Mouse (Mus musculus) heart, postnatal 4 days (tissue): ENCODE measurements around the gene Hnf4a. TPM values are rescaled to one million over a fixed set of nuclear protein-coding genes. Genes with fewer than 3 reads are reported as not detected.
"Not testable (repeated sequence)": the region's sequence is repeated elsewhere in the genome, so short reads cannot be mapped to it uniquely, and the experiment has no call there.

ENCODE experiments used
- DNase-seq: peaks from one replicate; pipeline ENCODE4 v3.0.0; 2021
- total RNA-seq, 2 experiments: library from RNA; stranded (reverse); gene quantifications; 2 replicates each; pipeline ENCODE4 v1.2.3; 2021

Gene Hnf4a
- not detected for total RNA-seq

DNA sequence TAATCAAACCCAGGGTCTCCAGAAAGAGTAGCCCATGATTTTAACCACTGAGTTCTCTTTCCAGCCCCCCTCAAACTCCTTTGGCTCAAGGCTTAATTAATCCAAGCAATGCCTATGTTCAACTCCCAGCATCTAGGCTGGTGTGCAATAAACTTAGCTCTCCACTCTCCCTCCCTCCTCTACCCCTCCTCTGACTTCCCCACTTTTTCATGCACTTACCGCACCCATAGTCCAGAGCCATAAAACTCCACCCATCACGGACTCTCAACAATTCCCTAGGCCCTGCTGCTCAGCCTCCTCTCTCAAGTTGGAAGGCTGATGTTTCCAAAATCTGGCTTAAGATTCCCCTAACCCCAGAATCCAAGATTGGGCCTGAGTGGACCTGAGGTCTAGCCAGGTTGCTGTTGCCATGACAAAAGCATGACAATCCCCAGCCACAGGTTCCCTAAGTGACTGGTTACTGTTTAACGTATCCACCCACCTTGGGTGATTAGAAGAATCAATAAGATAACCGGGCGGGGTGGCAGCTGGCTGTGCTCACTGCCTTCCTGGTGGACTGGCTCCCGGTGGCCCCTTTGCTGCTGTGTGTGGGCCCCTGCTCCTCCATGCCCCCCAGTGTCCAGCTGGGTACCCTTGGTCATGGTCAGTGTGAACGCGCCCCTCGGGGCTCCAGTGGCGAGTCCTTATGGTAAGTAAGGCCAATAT, at the start of gene Hnf4a:
Gene Hnf4a (plus strand): TSS at position 509 of the 705 bp plus-strand sequence.
- DNase-seq, result no peak

DNA sequence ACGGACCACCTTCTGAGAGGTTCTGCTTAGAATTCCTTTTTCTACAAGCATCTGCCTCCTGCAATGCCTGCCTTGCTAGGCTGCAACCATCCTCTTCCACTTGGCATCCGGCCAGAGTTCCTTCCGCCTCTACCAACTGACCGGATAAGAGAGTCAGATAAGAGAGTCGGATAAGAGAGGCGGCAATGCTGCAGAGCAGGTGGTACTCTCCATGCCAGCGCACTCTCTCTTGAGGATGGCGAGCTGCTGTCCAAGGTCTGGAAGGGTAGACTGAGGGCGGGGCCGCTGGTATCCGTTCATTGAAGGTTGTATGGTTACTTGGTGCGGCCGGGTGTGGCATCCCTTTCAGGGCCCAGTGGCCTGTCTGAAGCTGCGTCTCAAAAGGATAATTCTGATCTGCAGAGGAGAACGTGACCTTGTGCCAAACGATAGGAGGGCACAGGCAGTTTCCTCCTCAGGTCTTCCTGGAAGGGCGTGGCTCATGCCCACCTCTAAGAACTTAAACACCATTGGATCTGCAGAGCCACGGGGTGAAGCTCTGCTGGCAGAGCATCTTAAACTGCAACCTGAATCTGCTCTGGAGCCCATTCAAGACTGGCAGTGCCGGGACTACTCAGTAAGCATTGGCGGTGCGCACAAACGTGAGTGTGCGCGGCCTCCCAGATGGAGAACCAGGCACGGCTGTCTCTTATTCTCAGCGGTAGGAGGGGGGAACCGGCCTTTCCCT, 47.9 kb upstream of the Hnf4a start:
- DNase-seq, result no peak

DNA sequence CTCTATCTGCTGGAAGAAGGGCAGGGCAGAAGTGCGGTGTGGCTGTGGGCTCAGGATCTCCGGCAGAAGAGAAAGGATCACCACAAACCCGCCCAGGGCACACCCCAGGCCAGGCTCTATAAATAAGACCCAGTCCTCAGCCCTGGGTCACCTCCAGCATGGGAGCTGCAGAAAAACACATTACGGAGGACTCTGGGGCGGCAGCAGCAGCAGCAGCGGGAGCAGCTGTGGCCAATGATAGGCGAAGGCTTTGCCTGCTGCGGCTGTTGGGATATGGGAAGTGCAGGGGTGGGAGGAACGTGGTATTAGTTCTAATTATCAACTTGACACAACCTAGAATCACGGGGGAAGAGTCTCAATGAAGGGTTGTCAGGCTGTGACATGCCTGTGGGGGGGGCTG, 47.2 kb upstream of the Hnf4a start:
- no peak for DNase-seq

DNA sequence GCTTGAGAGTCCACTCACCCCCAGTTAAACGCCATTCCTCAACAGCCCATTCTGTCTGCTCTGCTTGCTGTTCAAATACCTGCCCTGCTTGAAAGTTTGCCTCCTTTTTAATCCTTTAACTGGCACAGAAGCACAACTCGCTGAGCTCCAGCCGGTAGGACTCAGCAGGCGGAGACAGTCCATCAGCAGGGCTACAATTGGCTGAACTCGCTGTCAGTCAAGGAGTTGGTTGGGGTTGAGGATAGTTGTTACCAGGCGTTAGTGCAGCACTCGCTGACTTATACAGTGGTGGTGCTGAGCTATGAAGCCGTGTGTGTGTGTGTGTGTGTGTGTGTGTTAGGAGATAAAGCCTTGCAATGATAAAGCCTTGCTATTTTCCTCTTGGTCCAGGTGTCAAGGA, 46.0 kb upstream of the Hnf4a start:
- no peak for DNase-seq

DNA sequence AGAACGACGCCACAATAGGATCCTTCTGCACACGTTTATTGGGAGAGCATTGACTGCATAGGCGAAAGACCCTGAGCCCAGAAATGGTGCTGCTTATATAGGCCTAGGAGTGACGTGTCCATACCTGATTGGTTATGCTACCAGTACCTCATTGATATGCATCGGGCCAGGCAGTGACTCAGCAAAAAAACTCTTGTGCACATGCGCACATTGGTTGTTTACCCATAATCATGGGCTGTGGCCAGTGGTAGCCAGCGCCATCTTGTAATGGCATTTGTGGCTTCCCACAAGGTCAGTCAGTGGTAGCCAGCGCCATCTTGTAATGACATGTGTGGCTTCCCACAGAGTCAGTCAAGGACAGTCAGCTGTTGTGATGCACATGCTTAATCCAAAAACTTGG, 45.3 kb upstream of the Hnf4a start:
- not testable (repeated sequence) for DNase-seq

DNA sequence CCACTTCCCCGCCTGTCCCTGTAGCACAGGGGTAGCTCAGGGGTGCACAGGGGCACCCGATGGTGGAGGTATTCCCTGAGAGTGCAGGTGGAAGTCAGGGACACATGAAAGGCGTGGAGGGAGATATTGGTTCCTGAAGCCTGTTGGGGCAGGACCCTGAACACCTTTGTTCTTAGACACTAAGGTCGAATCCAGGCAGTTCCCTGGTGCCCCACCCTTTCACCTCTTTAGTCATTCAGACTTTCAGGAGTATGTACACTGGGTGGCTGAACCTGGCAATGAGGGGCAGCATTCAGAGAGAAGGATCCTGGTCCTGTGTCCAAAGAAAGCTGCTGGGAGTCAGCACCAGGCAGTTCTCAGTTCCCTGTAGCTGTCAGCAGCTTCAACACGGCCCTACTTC, 44.2 kb upstream of the Hnf4a start:
- DNase-seq, result no peak

DNA sequence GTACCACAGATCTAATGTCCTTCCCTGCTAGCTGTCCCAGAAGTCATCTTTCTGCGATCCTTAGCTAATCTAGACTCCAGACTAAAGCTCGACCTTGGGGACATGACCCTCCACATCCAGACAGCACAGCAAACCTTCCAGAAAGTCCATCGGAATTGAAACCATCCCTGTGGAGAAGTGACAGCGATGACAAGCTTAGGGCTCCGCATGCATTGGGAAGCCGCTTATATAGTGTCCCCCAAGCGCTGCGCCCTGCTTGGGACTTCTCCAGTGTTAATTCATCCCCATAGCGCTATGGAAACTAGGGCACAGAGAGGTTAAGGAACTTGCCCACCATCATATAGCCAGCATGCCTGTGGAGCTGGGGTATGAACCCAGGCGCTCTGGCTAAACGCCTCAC, 43.8 kb upstream of the Hnf4a start:
- no peak for DNase-seq

DNA sequence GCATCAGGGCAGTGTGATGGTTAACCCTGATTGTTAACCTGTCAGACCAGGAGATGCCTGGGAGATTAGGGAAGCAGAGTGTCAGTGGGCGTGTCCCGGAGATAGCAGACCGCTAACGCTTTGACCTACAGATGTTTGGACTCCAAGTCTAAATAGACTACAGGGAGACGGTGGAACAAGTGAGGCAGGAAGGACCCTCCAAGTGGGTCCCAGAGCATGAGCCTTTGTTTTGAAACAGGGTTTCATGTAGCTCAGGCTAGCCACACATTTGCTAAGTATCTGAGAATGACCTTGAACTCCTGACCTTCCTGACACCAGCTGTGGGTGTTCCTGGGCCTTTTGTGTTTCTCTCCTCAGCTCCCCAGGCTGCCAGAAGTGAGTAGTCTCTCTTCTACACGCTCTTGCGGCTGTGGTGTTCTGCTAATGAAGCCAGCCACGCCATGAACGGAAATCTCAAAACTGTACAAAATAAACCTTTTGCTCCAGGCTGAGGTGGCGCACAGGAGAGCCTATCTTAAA, 43.3 kb upstream of the Hnf4a start:
- no peak for DNase-seq

DNA sequence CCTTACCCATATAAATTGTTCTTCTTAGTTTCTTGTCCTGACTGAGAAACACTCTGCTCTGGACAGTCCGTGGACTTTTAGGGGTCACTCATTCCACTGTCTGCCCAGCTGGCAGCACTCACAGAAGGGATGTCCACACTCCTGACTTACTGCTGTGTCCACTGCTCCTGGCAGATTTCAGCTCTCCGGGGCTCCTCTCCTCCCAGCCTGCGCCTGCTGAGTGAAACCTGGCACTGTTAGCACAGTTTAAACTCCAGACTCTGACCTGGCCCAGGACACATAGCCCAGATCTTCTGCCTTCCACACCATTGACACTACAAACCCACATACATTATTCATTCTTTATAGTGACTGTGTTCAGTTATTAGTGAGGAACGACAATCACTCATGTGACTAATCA, 42.6 kb upstream of the Hnf4a start:
- DNase-seq, result no peak

DNA sequence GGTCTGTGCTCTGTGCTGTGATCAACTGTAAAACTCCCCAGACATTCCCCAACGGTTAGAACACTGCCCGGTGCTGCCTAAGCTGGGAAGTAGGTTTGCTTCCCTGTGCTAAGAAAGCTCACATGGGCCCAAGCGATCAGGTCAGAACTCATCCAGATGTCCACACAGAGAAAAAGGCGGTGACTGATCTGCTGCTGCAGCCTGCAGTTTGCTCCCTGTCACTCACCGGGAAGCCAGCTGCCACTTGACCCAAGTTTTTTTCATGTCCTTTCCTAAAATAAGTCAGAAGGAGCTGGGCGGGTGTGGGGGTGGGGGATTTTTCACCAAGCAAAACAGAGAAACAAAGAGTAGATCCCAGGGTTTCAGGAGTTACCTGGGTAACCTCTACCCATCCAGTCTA, 42.0 kb upstream of the Hnf4a start:
- no peak for DNase-seq

DNA sequence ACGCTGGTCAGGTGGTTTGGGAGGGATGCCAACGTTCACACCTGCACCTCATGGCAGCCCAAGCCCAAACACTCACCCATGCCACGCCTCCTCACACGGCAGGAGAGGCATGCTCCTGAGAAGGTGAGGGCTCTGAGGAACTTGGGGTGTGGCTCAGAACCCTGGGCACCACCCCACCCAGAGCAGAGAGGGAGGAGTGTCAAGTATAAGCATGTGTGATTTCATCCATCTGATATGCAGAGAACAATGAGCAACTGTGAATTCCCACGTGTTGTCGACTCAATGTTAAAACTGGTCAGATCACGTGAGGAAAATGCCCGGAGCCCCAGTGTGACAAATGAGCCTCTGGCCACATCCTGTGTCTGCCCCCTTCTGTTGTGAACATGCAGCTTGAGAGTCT, 39.8 kb upstream of the Hnf4a start:
- DNase-seq, result no peak

DNA sequence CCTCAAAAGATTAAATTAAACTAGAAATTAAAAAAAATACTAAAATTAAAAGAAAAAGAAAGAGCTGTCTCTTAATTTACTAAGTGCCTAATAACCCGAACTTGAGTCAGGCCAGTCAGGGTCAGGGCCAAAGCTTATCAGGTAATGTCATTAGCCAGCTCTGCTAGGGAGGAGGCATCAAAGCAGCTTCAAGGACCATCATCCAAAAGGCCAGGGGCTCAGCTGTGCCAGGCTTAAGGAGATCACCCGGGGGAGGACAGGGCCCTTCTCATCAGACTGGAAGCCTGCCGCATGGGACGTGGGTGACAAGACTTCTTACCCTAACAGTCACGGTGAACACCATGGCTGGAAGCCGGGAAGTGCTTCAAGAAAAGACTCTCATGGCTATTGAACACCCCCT, 39.0 kb upstream of the Hnf4a start:
- DNase-seq, result no peak

DNA sequence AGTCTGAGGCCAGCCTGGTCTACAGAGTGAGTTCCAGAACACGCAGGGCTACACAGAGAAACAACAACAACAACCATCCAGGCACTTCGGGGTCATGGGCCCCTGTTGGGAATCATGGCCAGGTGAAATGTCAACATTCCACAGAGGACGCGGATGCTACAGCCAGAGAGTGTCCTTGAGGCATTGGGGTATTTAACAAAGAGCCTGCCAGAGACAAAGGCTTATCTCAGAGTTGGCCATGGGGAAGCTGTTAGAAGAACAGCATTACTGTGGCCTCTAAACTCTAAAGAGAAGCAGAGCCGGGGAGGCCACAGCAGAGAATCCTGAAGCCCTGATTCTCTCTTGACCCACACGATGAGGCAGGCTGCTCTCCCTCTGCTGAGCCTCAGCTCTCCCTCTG, 37.7 kb upstream of the Hnf4a start:
- DNase-seq, result no peak

DNA sequence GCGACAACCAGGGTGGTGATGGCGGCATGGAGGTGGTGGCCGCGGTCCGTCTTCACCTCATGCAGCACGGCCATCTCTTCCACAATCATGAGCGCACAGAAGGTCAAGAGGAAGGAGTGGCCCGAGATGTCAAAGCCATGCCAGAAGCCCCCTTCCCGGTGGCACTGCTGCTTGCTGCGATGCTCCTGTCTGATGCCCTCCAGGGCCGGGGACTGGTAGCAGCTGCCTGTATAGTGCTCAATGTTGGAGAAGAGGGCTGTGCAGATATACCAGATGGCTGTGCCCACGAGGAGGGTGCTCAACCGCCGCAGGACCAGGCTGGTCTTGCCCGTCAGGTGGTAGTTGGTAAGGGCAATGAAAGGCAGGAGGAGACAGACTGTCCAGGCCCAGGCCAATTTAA, 36.9 kb upstream of the Hnf4a start:
- DNase-seq, result no peak

DNA sequence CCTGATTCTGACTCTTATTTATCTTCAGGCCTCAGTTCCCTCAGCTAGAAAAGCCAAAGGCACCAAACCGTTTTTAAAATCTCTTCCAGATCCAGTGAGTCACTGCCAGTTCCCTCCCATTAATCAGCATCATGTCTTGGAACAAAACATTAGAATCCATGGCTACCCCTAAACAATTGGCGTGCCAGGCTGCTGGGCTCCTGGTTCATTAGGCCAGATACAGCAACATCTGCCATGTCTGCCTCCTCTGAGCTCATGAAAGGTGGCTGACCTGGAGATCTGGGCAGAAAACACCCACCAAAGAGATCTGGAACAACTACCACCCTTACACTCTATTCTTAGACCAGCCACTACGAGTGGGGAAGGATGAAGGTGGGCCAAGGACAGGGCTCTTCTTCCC, 35.5 kb upstream of the Hnf4a start:
- DNase-seq, result no peak

DNA sequence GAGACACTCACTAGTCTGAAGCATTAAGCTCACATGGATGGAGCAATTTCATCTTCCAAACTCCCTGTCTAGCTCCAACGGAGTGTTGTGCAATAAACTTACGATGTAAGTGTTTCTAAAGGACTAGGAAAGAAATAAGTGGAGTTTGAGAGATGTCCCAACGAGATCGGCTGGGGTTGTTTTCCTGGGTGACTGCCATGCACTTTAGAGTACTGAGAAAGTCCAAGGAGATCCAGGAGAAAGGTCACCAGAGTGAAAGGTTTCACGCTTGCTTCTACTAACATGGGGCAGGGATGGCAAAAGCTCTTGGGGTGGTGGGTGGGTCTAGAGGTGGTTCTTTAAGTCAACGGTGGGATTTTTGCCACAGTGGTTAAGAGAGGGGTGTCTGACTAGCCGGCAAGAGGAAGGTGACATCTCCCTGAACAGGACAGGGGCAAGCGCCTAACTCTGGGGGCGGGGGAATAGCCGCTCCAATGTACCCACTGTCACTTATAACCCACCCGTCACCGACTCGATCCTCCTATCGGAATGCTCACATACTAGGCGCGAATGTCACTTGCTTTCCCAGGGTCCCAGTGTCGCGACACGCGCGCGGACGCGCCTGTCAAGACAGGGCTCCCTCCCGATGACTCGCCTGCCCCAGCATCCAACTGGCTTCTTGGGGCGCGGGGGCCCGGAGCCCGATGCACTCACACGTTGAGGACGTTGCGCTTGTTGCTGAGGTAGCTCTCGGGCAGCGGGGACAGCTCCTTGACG, 34.7 kb upstream of the Hnf4a start:
- no peak for DNase-seq

DNA sequence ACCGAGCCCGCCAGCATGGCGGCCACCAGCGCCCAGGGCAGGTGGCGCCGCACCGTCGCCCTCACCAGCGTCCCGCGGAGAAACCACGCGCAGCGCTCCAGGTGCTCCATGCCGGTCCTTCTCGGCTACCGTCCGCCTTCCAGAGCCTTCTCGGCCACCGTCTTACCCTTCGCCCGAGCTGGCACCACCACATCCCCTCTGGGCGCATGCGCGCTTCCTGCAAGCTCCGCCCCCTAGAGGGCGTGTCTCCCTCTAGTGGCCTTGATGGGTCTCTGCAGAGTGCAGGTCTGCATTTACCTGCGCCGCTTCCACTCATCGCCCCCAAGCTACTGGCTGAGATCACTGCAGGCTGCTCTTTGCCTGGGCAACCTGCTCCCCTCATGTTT, 34.1 kb upstream of the Hnf4a start, which contains the start of gene Fitm2:
Gene Fitm2 (minus strand): TSS at position 164 of the 386 bp plus-strand sequence.
- DNase-seq, result peak; percentile 96

DNA sequence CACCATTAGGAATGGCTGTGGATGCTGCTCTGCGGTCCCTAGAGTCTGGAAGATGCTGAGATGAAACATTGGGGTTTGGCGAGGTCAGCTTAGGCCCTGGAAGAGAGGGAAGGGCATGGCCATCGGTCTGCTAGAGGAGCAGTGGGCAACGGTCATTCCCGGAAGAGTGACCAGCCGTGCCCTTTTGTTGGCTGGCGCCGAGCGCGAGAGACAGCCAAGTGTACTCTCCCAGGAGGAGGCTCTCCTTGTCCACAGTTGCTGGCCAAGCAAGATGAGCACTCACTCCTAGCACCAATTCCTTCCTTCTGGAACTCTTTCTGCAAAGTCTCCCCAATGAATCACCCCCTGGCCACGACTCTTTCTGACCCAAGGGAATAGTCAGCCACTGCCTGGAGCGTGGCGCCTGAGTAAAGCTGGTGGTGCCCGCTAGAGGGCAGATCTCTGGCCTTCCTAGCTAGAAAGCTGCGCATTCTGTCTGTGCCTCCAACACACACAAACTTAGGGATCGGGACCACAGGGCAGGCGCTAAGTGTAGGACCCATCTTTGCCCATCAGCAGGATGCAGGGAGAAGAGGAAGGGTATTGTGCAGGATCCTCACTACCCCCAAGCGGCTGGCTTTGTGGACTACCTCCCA, 26.3 kb upstream of the Hnf4a start:
- no peak for DNase-seq

DNA sequence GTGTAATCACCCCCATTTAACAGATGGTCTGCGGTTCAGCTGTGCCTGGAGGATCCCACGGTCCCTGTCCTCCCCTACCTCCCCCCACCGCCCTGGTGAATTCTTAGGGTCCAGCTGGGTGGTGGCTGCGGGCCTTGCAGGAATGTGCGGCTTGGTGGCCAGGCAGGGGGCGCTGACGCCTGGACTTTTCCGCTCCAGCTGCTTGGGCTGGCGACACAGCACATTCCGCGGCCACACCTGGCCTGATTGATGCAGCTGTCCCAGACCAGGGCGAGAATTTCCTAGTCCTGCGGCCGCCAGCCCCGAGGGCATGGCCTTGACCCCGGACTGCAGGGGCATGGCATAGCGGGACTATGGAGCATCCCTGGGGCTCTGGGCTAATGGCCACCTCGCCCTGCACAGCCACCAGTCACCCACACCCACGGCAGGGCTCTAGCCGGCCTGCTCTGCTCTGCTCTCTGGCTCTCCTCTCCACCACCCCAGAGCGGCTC, 25.0 kb upstream of the Hnf4a start:
- no peak for DNase-seq

DNA sequence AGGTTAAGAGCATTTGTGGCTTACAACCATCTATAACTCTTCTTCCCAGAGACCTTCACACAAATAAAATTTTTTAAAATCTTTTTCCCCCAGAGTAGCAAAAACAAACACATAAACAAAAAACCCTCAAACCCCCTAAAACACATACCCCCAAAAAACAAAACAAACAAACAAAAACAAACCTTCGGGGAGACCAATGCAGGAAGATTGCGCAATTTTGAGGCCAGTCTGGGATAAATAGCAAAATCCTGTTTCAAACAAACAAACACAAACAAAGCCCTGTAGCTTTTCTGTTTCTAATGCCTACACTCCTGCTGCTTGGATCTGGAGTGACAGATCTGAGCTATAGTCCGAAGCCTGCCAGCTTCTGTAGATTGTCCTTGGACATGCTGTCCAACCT, 19.2 kb upstream of the Hnf4a start:
- no peak for DNase-seq

DNA sequence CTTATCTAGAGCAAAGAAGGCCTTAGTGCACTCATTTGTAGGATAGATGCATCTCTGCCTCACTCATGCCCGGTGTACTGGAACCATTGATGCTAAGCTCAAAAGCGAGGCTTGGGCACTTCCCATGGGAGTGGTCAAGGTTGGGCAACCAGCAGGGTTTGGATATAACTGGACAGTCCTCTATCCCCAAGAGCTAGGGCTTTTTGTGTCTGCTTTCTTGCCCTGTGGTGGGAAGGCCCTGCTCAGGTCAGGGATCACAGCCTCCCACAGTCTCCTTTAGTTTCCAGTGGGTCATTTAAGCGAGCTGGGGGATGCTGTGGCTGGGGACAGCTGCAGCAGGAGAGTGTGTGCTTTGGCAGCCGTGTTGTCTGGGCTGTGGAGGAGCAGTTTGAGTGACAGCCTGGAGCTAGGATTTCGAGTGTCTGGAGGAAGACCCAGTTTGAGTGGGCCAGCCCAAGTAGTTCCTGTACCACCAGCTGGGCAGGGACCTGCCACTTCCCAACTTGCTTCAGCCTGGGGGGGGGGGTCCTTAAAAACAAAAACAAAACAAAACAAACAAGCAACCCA, 16.8 kb upstream of the Hnf4a start:
- no peak for DNase-seq

DNA sequence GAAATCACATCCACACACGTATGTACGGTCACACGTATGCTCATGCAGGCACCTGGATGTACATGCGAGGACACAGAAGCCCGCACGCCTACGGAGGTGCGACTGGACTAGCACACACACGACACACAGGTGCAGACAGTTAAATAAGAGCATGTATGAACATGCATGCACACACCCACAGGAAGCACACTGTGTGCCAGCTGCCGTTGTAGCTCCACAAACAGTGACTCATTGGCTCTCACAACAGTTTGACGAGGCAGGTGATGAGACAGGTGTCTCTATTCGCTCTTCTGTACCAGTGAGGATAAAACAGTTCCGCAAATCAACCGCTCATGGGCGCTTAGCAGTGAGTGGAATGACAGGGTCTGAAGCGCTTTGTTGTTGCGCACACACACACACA, 16.0 kb upstream of the Hnf4a start:
- DNase-seq, result no peak
